Mouse (Mus musculus) telencephalon, adult 2 months (tissue): ENCODE measurements at regions not wholly inside any gene's neighbourhood (a gene's known extent, or its start where the extent isn't known, plus 50 kb on each side); places are given as distances from the start of the nearest gene placed in this dataset.

ENCODE experiments used
- DNase-seq: peaks from one replicate; pipeline ENCODE4 v3.0.0-alpha.2; 2011; ENCODE audit warnings: low read depth, low spot score

DNA sequence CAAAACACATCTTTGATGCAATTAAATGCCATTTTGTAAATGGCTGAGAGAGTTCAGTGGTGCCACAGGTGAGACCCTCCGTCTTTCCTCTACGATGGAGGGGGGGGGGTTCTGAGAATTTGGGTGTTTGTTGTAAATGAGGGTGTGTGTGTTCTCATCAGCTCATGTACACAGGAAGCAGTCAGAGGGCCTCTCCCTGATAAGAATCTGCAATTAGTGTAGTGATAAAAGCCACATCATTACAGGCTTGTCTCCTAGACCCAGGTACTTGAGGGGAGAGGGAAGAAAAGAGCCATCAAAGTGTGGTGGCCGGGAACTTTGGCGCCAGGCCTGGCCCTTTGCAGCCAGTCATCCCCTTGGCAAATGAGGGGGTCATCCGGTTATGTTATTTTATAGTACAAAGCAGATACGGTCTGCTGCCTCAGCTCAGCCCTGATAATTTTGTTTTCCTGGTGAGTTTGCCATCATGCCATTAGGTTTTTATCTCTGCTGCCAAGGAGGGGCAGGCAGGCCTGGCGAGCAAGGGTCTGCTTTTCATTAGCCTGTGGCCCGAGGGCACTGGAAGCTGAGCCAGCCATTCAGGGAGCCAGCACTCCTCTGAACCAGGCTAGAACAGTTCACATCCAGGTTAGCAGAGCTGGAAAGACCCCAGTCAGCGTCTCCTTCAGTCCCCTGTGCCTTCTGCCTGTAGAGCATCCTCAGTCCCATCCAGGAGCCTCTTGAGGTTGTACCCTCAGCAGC, 59.7 kb downstream of the H2al1j start:
- no peak for DNase-seq

GRCm38 (mm10) chrX:11388860-11389259, 61.2 kb downstream of the H2al1j start:
- no peak for DNase-seq

GRCm38 (mm10) chrX:11400406-11400805, 72.8 kb downstream of the H2al1j start:
- no peak for DNase-seq

DNA sequence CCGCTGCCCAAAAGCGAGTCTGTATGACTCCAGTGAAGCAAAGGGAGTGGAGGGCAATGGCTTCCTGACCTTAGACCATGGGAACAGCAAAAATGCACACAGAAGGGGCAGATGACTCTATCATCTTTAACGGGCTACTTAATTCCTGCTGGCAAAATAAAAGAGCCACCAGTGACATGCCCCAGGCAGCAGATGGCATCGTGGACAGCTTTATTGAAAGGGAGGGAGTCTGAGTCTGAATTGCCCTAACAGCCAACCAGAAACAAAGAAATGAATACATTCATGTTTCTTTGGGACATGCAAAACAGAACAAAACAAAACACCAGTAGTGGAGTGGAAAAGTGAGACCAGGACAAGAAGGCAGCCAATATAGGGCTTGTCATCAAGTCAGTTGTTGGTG, 76.7 kb downstream of the H2al1j start:
- no peak for DNase-seq

DNA sequence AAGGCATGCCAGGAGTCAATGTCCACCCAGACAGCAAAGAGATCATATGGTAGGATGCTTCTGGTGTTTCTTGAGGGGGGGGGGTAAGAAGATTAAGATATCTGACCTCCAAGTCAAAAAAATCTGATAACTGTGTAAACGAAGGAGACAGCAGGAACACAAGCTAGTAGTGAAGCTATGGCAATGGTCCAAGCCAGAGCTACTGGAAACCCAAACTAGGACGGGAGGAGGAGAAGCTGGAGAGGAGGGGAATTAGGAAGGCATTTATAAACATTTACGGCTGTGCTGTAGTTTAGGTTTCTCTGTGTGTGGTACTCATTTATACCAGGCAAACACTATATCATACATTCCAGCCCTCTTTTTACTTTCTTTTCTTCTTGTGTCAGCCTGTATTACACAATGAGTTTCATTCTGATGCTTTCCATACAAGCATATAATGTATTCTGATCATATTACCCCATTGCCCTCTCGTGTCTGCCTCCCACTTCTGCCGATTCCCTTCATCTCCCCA, 84.7 kb downstream of the H2al1j start:
- DNase-seq, result no peak

DNA sequence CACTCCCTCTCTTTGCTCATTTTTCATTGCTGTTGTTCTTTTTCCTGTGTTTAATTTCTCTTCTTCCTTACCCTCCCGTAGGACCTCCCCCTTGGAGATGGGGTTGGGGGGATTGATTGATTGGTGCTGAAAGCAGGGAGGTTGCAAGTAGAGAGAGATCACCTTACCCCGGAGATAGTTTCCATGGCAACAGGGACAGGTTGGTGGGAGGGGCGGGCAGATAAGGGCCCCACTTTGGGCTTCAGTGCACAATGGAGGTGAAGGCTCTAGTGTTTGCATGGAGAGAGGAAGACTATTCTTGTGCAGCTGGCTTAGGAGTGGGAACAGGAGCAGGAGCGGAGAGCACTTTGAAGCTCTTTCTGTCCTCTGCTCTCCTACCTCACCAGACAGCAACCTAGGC, 88.0 kb downstream of the H2al1j start:
- no peak for DNase-seq

GRCm38 (mm10) chrX:11416510-11416909, 88.9 kb downstream of the H2al1j start:
- DNase-seq, result no peak

DNA sequence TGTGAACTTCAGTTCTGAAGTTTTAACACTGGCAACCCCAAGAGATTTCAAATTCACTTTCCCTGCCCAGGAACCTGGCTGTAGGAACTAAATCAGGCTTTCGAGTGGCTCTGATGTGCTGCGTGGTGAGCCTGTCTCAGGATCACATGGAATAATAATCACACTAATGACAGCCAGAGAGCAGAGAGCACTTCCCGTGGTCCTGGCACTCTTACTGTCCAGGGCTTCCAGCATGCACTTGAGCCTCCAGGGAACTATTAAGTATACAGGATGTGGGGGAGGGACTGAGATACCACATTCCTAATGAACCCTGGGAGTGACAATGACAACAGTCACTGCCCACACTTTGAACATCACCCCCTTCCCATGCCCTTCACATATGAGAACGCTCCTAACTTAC, 90.2 kb downstream of the H2al1j start:
- DNase-seq, result no peak

- DNase-seq, result no peak
Measured at GRCm38 (mm10) chrX:11418261-11418660, 90.6 kb downstream of the H2al1j start.

GRCm38 (mm10) chrX:11419162-11419631, 91.6 kb downstream of the H2al1j start:
- no peak for DNase-seq

DNA sequence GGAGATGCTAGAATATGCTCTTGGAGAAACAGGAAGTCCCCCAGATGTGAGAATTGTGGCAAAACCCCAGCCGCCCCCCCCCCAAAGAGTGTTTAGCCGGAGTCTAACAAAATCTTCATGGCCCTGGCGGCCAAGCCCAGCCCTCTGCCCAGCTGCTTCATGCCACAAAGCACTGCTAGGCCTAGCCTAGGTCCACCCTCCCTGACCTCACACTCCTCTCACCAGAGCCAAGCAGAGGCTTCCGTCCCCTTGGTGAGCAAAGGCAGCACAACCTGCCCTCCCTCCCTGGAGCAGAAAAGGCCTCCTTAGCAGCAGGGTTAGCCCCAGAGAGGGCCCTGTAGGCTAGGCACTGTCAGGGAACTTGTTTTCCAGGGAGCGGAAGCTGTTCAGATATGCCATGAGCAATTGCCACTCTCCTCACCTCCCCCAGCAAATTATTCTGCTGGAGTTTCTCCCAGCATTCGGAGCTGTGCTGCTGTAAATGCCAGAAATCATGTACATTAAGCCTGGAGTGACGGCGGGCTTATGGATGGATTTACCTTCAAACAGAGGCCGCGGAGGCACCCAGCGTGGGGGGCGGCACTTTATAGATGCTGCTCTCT, 104.9 kb downstream of the H2al1j start:
- DNase-seq, result peak; percentile 19

DNA sequence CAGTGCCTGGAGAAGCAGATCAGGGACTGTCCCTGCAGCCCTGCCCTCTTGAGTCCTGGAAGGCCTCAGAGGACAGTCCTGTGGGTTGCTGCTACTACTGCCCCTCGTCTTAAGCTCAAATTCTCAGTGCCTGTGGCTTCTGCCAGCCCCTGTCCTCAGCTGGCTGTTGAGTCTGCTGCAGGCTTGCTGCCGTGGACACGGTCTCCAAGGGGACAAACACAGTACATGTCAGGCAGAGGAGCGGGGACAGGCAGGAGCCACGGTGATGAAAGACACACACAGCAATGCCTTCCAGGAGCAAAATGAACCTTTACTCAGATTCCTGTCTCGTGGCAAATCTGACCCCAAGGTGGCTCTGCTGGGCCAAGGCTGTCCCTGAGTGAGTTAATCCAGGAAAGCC, 107.7 kb downstream of the H2al1j start:
- DNase-seq, result no peak

GRCm38 (mm10) chrX:11437151-11437944, 109.7 kb downstream of the H2al1j start:
- DNase-seq, result no peak

GRCm38 (mm10) chrX:11443543-11443942, 115.9 kb downstream of the H2al1j start:
- DNase-seq, result no peak

DNA sequence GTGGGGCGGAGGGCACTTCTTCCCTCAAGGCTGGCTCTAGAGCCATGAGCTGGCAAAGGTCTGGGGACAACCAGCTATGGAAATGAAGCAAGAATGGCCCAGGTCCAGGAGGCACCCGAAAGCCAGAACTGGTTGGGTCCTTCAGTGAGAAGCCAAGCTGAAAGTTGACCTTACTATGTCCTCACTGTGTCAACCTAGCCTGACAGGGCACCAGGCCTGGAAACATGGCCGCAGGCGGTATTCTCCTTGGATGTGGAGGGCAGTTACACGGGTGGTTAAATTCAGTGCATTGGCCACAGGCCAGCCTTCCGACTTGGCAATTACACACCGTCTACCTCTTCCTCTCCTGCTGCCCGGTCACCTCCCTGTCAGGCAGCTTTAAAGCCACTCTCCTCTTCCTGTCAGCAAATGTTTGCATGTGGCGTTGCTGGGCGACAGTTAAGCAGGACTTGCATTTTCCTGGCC, 116.7 kb downstream of the H2al1j start:
- DNase-seq, result no peak

GRCm38 (mm10) chrX:11448711-11449110, 121.1 kb downstream of the H2al1j start:
- DNase-seq, result no peak

DNA sequence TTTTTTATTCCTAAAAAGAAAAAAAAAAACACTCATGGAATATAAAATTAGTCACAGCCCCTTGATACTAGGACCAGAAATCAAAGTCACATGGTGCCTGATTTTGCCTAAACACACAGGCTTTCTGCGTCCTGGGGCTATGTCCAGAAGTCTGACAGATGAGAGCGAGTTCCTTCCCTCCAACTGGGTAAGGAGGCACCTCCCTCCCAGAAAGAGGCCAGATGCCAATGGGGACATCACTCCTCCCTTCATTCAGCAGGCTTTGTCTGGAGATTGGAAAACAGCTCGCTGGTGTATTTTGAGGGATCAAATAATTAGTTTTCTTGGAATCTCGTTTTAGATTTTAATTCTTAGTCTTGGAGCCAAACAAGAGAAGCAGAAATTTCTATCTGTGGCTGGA, 130.9 kb downstream of the H2al1j start:
- DNase-seq, result no peak

- no peak for DNase-seq
Measured at GRCm38 (mm10) chrX:11463955-11464511, 136.4 kb downstream of the H2al1j start.

DNA sequence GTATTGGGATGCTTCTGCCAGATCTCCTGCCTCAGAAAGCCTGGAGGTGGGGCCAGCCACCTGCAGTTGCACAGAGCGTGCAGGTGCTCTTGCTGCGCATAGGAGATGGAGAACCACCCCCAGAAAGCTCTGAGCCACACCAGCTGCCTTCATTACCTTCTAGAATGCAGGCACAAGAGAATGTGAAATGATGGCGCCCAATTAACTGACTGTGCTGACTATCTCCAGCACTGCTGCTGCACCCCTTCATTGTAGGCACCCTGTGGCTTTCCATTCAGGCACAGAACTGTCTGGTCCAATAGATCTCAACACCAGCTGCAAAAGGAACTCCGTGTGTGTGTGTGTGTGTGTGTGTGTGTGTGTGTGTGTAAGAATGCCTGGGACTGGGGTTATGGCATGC, 138.6 kb downstream of the H2al1j start:
- DNase-seq, result peak; percentile 43

DNA sequence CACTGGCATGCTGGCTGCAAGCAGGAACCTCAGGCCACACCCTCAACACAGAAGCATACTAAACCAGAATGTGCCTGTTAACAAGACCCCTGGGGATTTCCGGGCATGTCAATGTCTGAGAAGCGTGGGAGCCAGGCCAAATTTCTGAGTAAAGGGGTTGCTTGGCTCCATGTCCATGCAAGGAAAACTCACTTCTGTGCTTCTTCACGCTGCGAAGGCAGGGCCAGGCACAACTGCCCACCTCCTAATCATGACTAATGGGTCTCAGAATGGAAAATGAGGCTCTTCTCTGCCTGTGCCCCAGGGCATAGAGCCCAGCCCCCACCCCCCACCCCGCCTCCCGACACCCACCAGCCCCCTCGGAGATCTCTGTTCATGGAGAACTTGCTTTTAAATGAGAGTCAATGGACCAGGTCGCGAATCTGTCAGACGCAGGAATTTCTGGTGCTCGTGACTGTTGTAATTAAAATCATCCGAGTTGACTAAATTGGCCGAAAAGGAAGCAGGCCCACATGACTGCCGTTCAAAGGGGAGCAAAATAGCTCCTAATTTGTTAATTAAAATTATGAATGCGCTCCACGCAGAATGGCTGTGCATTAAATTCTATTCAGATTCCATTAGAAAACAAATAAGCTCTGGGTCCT, 152.2 kb downstream of the H2al1j start:
- no peak for DNase-seq

- DNase-seq, result no peak
Measured at GRCm38 (mm10) chrX:11482141-11482540, 154.5 kb downstream of the H2al1j start.
